Mouse (Mus musculus) C2C12 (cell line): ENCODE data around the gene Kif1a. TPM values are rescaled to one million over a fixed set of nuclear protein-coding genes. Genes with fewer than 3 reads are reported as not detected.

Experiments
- H3K27me3 ChIP-seq: one replicate; pipeline ENCODE4 v1.6.1; 2011; ENCODE audit not compliant: control insufficient read depth, insufficient read depth, insufficient read length
- H3K36me3 ChIP-seq: one replicate; pipeline ENCODE4 v1.6.1; 2011; ENCODE audit not compliant: control insufficient read depth, insufficient read depth
- H3K4me3 ChIP-seq: one replicate; pipeline ENCODE4 v1.5.1; 2011; ENCODE audit warnings: mild to moderate bottlenecking, control low read depth; ENCODE audit not compliant: poor library complexity, insufficient read depth, severe bottlenecking
- H3K79me2 ChIP-seq: one replicate; pipeline ENCODE4 v1.6.1; 2011; ENCODE audit not compliant: control insufficient read depth, insufficient read depth
- H3K79me3 ChIP-seq: one replicate; pipeline ENCODE4 v1.6.1; 2011; ENCODE audit warnings: low read depth, control low read depth
- H3ac ChIP-seq: one replicate; pipeline ENCODE3; 2011; ENCODE audit warnings: low read depth; ENCODE audit not compliant: control insufficient read depth, insufficient read length
- CEBPB ChIP-seq: IDR thresholded peaks from one replicate; pipeline ENCODE4 v1.6.1; 2011; ENCODE audit warnings: low read depth, mild to moderate bottlenecking, control low read depth, moderate library complexity
- CTCF ChIP-seq: IDR thresholded peaks from one replicate; pipeline ENCODE4 v1.5.1; 2011; ENCODE audit not compliant: control insufficient read depth, insufficient read depth, insufficient read length
- FOSL1 ChIP-seq: IDR thresholded peaks from one replicate; pipeline ENCODE4 v1.8.0; 2011; ENCODE audit warnings: mild to moderate bottlenecking, low read length; ENCODE audit not compliant: poor library complexity, insufficient read depth, severe bottlenecking
- MAX ChIP-seq: IDR thresholded peaks from one replicate; pipeline ENCODE4 v1.6.1; 2011; ENCODE audit warnings: mild to moderate bottlenecking, control low read depth
- MYOD1 ChIP-seq: IDR thresholded peaks from one replicate; pipeline ENCODE4 v1.6.1; 2011; ENCODE audit warnings: low read depth; ENCODE audit not compliant: control insufficient read depth, insufficient read length
- MYOG ChIP-seq: IDR thresholded peaks from one replicate; pipeline ENCODE4 v1.6.1; 2011; ENCODE audit not compliant: control insufficient read depth, insufficient read length; ENCODE audit errors: extremely low read depth
- USF1 ChIP-seq: IDR thresholded peaks from one replicate; pipeline ENCODE4 v1.6.1; 2011; ENCODE audit warnings: low read depth, mild to moderate bottlenecking, control low read depth, moderate library complexity
- long read RNA-seq, 2 experiments: library from polyadenylated mRNA; unstranded; transcript quantifications; one replicate each; pipeline ENCODE4 v2.0.0; 2019 to 2020
- polyA plus RNA-seq: library from polyadenylated mRNA; unstranded; fragments of >200 nt; fragmentation: generic; extraction: Trizol; gene quantifications from one replicate; pipeline ENCODE4 v1.2.1, GENCODE M21; 2012; ENCODE audit warnings: missing spikeins

Gene Kif1a
- 3.4 TPM for polyA plus RNA-seq
- long read RNA-seq, experiment 1: 0 reads
- long read RNA-seq, experiment 2, partial matches to known transcripts: 4 of 4 reads
- long read RNA-seq, experiment 2, other reads (novel, unspliced or antisense): 0 of 4 reads

- H3K36me3 ChIP-seq: no peaks in the 10 kb centered on the region
- no peaks in the 10 kb centered on the region for H3K79me3 ChIP-seq
- H3ac ChIP-seq: peak within 1 kb of the TSS; percentile 62
- H3K79me2 ChIP-seq: no peaks in the 10 kb centered on the region
- TF ChIP-seq CTCF (no peak), FOSL1 (no peak), MYOG (no peak), USF1 (no peak), MYOD1 (no peak), CEBPB (no peak), MAX (no peak)
- H3K27me3 ChIP-seq: peaks cover 42% of the 10 kb centered on the region
- H3K4me3 ChIP-seq: no peak within 1 kb of the TSS
Observed at GRCm38 (mm10) chr1:93101571-93102061, at the start of gene Kif1a. Gene Kif1a, minus strand, starts transcription at chr1:93101951.

- TF ChIP-seq MAX (no peak), MYOG (no peak), USF1 (no peak), CTCF (no peak), FOSL1 (no peak), CEBPB (no peak), MYOD1 (no peak)
- Histone ChIP-seq H3ac (no peak overlapping the region), H3K79me3 (no peaks in the 10 kb centered on the region), H3K4me3 (no peak overlapping the region), H3K27me3 (peaks cover 11% of the 10 kb centered on the region), H3K36me3 (no peaks in the 10 kb centered on the region), H3K79me2 (no peaks in the 10 kb centered on the region)
Observed at GRCm38 (mm10) chr1:93150907-93151661, 49.3 kb upstream of the Kif1a start.

GRCm38 (mm10) chr1:93144176-93144575 is 42.4 kb upstream of the Kif1a start:
- H3K79me2 ChIP-seq: no peaks in the 10 kb centered on the region
- no peaks in the 10 kb centered on the region for H3K79me3 ChIP-seq
- no peak for TF ChIP-seq CTCF
- TF ChIP-seq FOSL1: no peak
- no peak for TF ChIP-seq CEBPB
- TF ChIP-seq MYOG: no peak
- no peak for TF ChIP-seq USF1
- TF ChIP-seq MAX: no peak
- no peak for TF ChIP-seq MYOD1
- peaks cover 8% of the 10 kb centered on the region for H3K27me3 ChIP-seq
- no peak overlapping the region for H3ac ChIP-seq
- H3K4me3 ChIP-seq: no peak overlapping the region
- no peaks in the 10 kb centered on the region for H3K36me3 ChIP-seq

- Histone ChIP-seq H3K36me3 (no peaks in the 10 kb centered on the region), H3K27me3 (peaks cover 8% of the 10 kb centered on the region), H3K79me3 (no peaks in the 10 kb centered on the region), H3K79me2 (no peaks in the 10 kb centered on the region), H3K4me3 (no peak overlapping the region), H3ac (no peak overlapping the region)
- TF ChIP-seq MYOD1 (no peak), MYOG (no peak), CTCF (no peak)
Observed at GRCm38 (mm10) chr1:93142871-93143270, 41.1 kb upstream of the Kif1a start.

GRCm38 (mm10) chr1:93139713-93140112 is 38.0 kb upstream of the Kif1a start:
- H3ac ChIP-seq: no peak overlapping the region

GRCm38 (mm10) chr1:93138534-93138933 is 36.8 kb upstream of the Kif1a start:
- H3K4me3 ChIP-seq: no peak overlapping the region
- TF ChIP-seq CTCF (no peak), FOSL1 (no peak), CEBPB (no peak), MYOD1 (no peak), USF1 (no peak), MAX (no peak), MYOG (no peak)
- H3K27me3 ChIP-seq: no peaks in the 10 kb centered on the region
- H3K79me2 ChIP-seq: no peaks in the 10 kb centered on the region
- H3ac ChIP-seq: no peak overlapping the region
- H3K79me3 ChIP-seq: no peaks in the 10 kb centered on the region
- H3K36me3 ChIP-seq: no peaks in the 10 kb centered on the region

More at GRCm38 (mm10) chr1:93139713-93140112, 38.0 kb upstream of the Kif1a start:
- no peaks in the 10 kb centered on the region for H3K27me3 ChIP-seq
- H3K36me3 ChIP-seq: no peaks in the 10 kb centered on the region
- no peak overlapping the region for H3K4me3 ChIP-seq
- no peak for TF ChIP-seq USF1
- no peak for TF ChIP-seq FOSL1
- TF ChIP-seq MYOG: no peak
- TF ChIP-seq MAX: no peak
- no peak for TF ChIP-seq MYOD1
- TF ChIP-seq CEBPB: no peak
- no peak for TF ChIP-seq CTCF
- no peaks in the 10 kb centered on the region for H3K79me2 ChIP-seq
- no peaks in the 10 kb centered on the region for H3K79me3 ChIP-seq
